Mouse (Mus musculus): ENCODE measurements at regions not wholly inside any gene's neighbourhood (a gene's known extent, or its start where the extent isn't known, plus 50 kb on each side); places are given as distances from the start of the nearest gene placed in this dataset.

GRCm38 (mm10) chr4:124054240-124054760 is 136.5 kb upstream of the 4930535I16Rik start:
- Histone ChIP-seq H3K36me3 (ENCODE audit: control insufficient read depth, insufficient read depth) (no peaks in the 10 kb centered on the region), H3K79me2 (ENCODE audit: control insufficient read depth, insufficient read depth) (no peaks in the 10 kb centered on the region), H3K27me3 (ENCODE audit: control insufficient read depth, insufficient read depth, insufficient read length) (no peaks in the 10 kb centered on the region), H3K79me3 (ENCODE audit: low read depth) (no peaks in the 10 kb centered on the region), H3K4me3 (ENCODE audit: insufficient read depth, poor library complexity, severe bottlenecking) (no peak overlapping the region), H3ac (ENCODE audit: control insufficient read depth, insufficient read length, low read depth) (no peak overlapping the region)
- TF ChIP-seq CEBPB (IDR thresholded peaks at IDR 0.05; ENCODE audit: low read depth) (no peak), FOSL1 (IDR thresholded peaks at IDR 0.05; ENCODE audit: insufficient read depth, low read length, poor library complexity, severe bottlenecking) (no peak), MYOG (IDR thresholded peaks at IDR 0.05; ENCODE audit: control insufficient read depth, extremely low read depth, insufficient read length) (no peak), MAX (IDR thresholded peaks at IDR 0.05) (no peak), MYOD1 (IDR thresholded peaks at IDR 0.05; ENCODE audit: control insufficient read depth, insufficient read length, low read depth) (no peak), CTCF (IDR thresholded peaks at IDR 0.05; ENCODE audit: control insufficient read depth, insufficient read depth, insufficient read length) (no peak), USF1 (IDR thresholded peaks at IDR 0.05; ENCODE audit: low read depth) (no peak)

GRCm38 (mm10) chr4:124053340-124054038 is 135.7 kb upstream of the 4930535I16Rik start:
- no peaks in the 10 kb centered on the region for H3K79me3 ChIP-seq (ENCODE audit: low read depth)
- no peaks in the 10 kb centered on the region for H3K79me2 ChIP-seq (ENCODE audit: control insufficient read depth, insufficient read depth)
- H3K4me3 ChIP-seq (ENCODE audit: insufficient read depth, poor library complexity, severe bottlenecking): no peak overlapping the region
- H3K36me3 ChIP-seq (ENCODE audit: control insufficient read depth, insufficient read depth): no peaks in the 10 kb centered on the region
- no peaks in the 10 kb centered on the region for H3K27me3 ChIP-seq (ENCODE audit: control insufficient read depth, insufficient read depth, insufficient read length)
- H3ac ChIP-seq (ENCODE audit: control insufficient read depth, insufficient read length, low read depth): no peak overlapping the region
- no peak for TF ChIP-seq FOSL1 (IDR thresholded peaks at IDR 0.05; ENCODE audit: insufficient read depth, low read length, poor library complexity, severe bottlenecking)
- TF ChIP-seq MYOG (IDR thresholded peaks at IDR 0.05; ENCODE audit: control insufficient read depth, extremely low read depth, insufficient read length): no peak
- no peak for TF ChIP-seq USF1 (IDR thresholded peaks at IDR 0.05; ENCODE audit: low read depth)
- TF ChIP-seq MAX (IDR thresholded peaks at IDR 0.05): no peak
- no peak for TF ChIP-seq CEBPB (IDR thresholded peaks at IDR 0.05; ENCODE audit: low read depth)

DNA sequence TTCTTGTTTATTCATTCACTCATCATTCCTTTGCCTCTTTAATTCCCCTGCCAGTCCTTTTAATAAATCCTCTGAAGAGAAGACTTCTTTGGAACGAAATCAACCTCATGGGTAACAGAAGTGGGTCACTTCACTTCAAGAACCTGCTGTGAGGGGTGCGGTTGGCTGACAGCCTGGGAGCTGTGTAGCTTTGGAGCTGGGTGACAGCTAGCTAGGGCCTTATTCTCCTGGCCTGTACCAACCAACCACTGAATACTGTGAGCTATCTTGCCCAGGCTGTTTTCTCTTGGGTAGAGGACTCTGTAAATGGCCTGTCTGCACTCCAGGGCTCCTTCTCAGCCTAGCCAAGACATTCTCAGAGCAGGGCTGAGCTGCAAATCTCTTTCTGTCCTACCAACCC is 134.6 kb upstream of the 4930535I16Rik start:
- H3K36me3 ChIP-seq (ENCODE audit: control insufficient read depth, insufficient read depth): no peaks in the 10 kb centered on the region
- no peak overlapping the region for H3K4me3 ChIP-seq (ENCODE audit: insufficient read depth, poor library complexity, severe bottlenecking)
- no peaks in the 10 kb centered on the region for H3K79me3 ChIP-seq (ENCODE audit: low read depth)
- H3ac ChIP-seq (ENCODE audit: control insufficient read depth, insufficient read length, low read depth): no peak overlapping the region
- no peaks in the 10 kb centered on the region for H3K79me2 ChIP-seq (ENCODE audit: control insufficient read depth, insufficient read depth)
- H3K27me3 ChIP-seq (ENCODE audit: control insufficient read depth, insufficient read depth, insufficient read length): no peaks in the 10 kb centered on the region
- TF ChIP-seq FOSL1 (IDR thresholded peaks at IDR 0.05; ENCODE audit: insufficient read depth, low read length, poor library complexity, severe bottlenecking): no peak
- TF ChIP-seq CTCF (IDR thresholded peaks at IDR 0.05; ENCODE audit: control insufficient read depth, insufficient read depth, insufficient read length): no peak
- TF ChIP-seq MYOG (IDR thresholded peaks at IDR 0.05; ENCODE audit: control insufficient read depth, extremely low read depth, insufficient read length): no peak
- no peak for TF ChIP-seq MAX (IDR thresholded peaks at IDR 0.05)
- TF ChIP-seq MYOD1 (IDR thresholded peaks at IDR 0.05; ENCODE audit: control insufficient read depth, insufficient read length, low read depth): no peak
- no peak for TF ChIP-seq USF1 (IDR thresholded peaks at IDR 0.05; ENCODE audit: low read depth)
- TF ChIP-seq CEBPB (IDR thresholded peaks at IDR 0.05; ENCODE audit: low read depth): no peak

DNA sequence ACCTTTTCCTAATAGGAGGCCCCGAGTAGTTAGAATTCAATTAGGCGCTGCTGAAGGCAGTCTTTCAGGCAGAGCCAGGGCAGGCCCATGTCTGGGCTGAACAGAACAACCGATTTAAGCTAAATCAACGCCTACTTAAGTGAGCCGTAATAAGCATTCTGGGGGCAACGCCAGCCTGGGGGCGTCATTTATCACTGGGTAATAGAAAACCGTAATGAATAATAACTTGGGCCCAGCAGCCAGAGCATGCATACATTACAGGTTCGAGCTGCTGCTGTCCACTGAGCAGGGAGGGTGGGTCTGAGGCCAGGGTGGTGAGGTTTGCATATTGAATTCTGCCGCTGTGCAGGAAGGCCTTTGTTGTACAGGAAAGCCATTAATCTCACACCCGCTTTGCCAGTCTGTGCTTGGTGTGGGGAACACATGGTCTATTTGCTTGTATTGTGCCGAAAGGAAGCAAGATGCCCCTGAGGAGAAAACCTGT is 130.6 kb upstream of the 4930535I16Rik start:
- H3K36me3 ChIP-seq (ENCODE audit: control insufficient read depth, insufficient read depth): no peaks in the 10 kb centered on the region
- H3K79me2 ChIP-seq (ENCODE audit: control insufficient read depth, insufficient read depth): no peaks in the 10 kb centered on the region
- no peak overlapping the region for H3ac ChIP-seq (ENCODE audit: control insufficient read depth, insufficient read length, low read depth)
- TF ChIP-seq MYOG (IDR thresholded peaks at IDR 0.05; ENCODE audit: control insufficient read depth, extremely low read depth, insufficient read length) (no peak), MAX (IDR thresholded peaks at IDR 0.05) (no peak)
- no peak overlapping the region for H3K4me3 ChIP-seq (ENCODE audit: insufficient read depth, poor library complexity, severe bottlenecking)
- H3K27me3 ChIP-seq (ENCODE audit: control insufficient read depth, insufficient read depth, insufficient read length): no peaks in the 10 kb centered on the region
- no peaks in the 10 kb centered on the region for H3K79me3 ChIP-seq (ENCODE audit: low read depth)

- Histone ChIP-seq H3K79me3 (ENCODE audit: low read depth) (no peaks in the 10 kb centered on the region), H3ac (ENCODE audit: control insufficient read depth, insufficient read length, low read depth) (no peak overlapping the region), H3K79me2 (ENCODE audit: control insufficient read depth, insufficient read depth) (no peaks in the 10 kb centered on the region), H3K27me3 (ENCODE audit: control insufficient read depth, insufficient read depth, insufficient read length) (no peaks in the 10 kb centered on the region), H3K36me3 (ENCODE audit: control insufficient read depth, insufficient read depth) (no peaks in the 10 kb centered on the region), H3K4me3 (ENCODE audit: insufficient read depth, poor library complexity, severe bottlenecking) (no peak overlapping the region)
- TF ChIP-seq CTCF (IDR thresholded peaks at IDR 0.05; ENCODE audit: control insufficient read depth, insufficient read depth, insufficient read length): no peak
- no peak for TF ChIP-seq FOSL1 (IDR thresholded peaks at IDR 0.05; ENCODE audit: insufficient read depth, low read length, poor library complexity, severe bottlenecking)
- no peak for TF ChIP-seq MYOD1 (IDR thresholded peaks at IDR 0.05; ENCODE audit: control insufficient read depth, insufficient read length, low read depth)
- TF ChIP-seq MAX (IDR thresholded peaks at IDR 0.05): no peak
- no peak for TF ChIP-seq CEBPB (IDR thresholded peaks at IDR 0.05; ENCODE audit: low read depth)
- TF ChIP-seq USF1 (IDR thresholded peaks at IDR 0.05; ENCODE audit: low read depth): no peak
- no peak for TF ChIP-seq MYOG (IDR thresholded peaks at IDR 0.05; ENCODE audit: control insufficient read depth, extremely low read depth, insufficient read length)
Observed at GRCm38 (mm10) chr4:124047898-124048297, 130.1 kb upstream of the 4930535I16Rik start.

DNA sequence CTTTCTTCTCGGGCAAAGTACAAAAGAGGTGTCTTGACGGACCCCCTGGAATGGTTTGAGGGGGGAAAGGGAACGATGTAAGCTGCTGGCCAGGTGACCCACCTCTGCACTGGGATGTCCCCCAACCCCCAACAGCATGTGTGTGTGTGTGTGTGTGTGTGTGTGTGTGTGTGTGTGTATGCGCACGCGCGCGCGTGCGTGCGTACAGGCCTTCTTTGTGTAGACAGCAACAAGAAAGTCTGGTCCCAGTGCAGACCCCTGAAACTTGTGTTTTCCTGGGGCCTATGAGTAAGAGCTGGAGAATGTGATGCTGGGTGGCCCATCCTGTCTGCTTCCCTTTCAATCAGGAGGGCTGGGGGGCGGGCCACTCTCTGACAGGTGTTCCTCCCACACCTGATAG is 118.7 kb upstream of the 4930535I16Rik start:
- H3K27me3 ChIP-seq (ENCODE audit: control insufficient read depth, insufficient read depth, insufficient read length): peaks cover 35% of the 10 kb centered on the region
- no peak overlapping the region for H3ac ChIP-seq (ENCODE audit: control insufficient read depth, insufficient read length, low read depth)
- H3K79me3 ChIP-seq (ENCODE audit: low read depth): no peaks in the 10 kb centered on the region
- no peak overlapping the region for H3K4me3 ChIP-seq (ENCODE audit: insufficient read depth, poor library complexity, severe bottlenecking)
- H3K79me2 ChIP-seq (ENCODE audit: control insufficient read depth, insufficient read depth): no peaks in the 10 kb centered on the region
- H3K36me3 ChIP-seq (ENCODE audit: control insufficient read depth, insufficient read depth): no peaks in the 10 kb centered on the region
- TF ChIP-seq MYOD1 (IDR thresholded peaks at IDR 0.05; ENCODE audit: control insufficient read depth, insufficient read length, low read depth) (no peak), MAX (IDR thresholded peaks at IDR 0.05) (no peak), CTCF (IDR thresholded peaks at IDR 0.05; ENCODE audit: control insufficient read depth, insufficient read depth, insufficient read length) (no peak), CEBPB (IDR thresholded peaks at IDR 0.05; ENCODE audit: low read depth) (no peak), USF1 (IDR thresholded peaks at IDR 0.05; ENCODE audit: low read depth) (no peak), MYOG (IDR thresholded peaks at IDR 0.05; ENCODE audit: control insufficient read depth, extremely low read depth, insufficient read length) (no peak), FOSL1 (IDR thresholded peaks at IDR 0.05; ENCODE audit: insufficient read depth, low read length, poor library complexity, severe bottlenecking) (no peak)

All from C2C12 (cell line).